Mouse (Mus musculus): Measurements from ENCODE around the gene Prrg2.
A peak's percentile ranks its signal among the peaks of the same experiment; 100 is the strongest.
"Not testable (repeated sequence)": the region's sequence is repeated elsewhere in the genome, so short reads cannot be mapped to it uniquely, and the experiment has no call there.

The Prrg2 gene

GRCm38 (mm10) chr7:45062239-45062835 lies at the start of gene Prrg2, which contains the start of gene Nosip:
Prrg2 (minus strand) TSS chr7:45062677.
Nosip (plus strand) TSS chr7:45062429.
- peak; percentile 93 for DNase-seq (ENCODE audit: low spot score)

GRCm38 (mm10) chr7:45111940-45112339 lies 49.5 kb upstream of the Prrg2 start:
- DNase-seq (ENCODE audit: low spot score): no peak

- not testable (repeated sequence) for DNase-seq (ENCODE audit: low spot score)
Observed at GRCm38 (mm10) chr7:45110089-45110488, 47.6 kb upstream of the Prrg2 start.

- no peak for DNase-seq (ENCODE audit: low spot score)
Observed at GRCm38 (mm10) chr7:45107052-45107645, 44.7 kb upstream of the Prrg2 start.

- DNase-seq (ENCODE audit: low spot score): no peak
Observed at GRCm38 (mm10) chr7:45106441-45106840, 44.0 kb upstream of the Prrg2 start.

- no peak for DNase-seq (ENCODE audit: low spot score)
Observed at GRCm38 (mm10) chr7:45105491-45105890, 43.0 kb upstream of the Prrg2 start.

GRCm38 (mm10) chr7:45104941-45105340 lies 42.5 kb upstream of the Prrg2 start:
- no peak for DNase-seq (ENCODE audit: low spot score)

GRCm38 (mm10) chr7:45103652-45104180 lies 41.2 kb upstream of the Prrg2 start, which contains the start of gene Fcgrt:
Fcgrt (minus strand) TSS chr7:45103851.
- no peak for DNase-seq (ENCODE audit: low spot score)

GRCm38 (mm10) chr7:45102940-45103585 lies 40.6 kb upstream of the Prrg2 start:
- no peak for DNase-seq (ENCODE audit: low spot score)

GRCm38 (mm10) chr7:45102441-45102840 lies 40.0 kb upstream of the Prrg2 start:
- DNase-seq (ENCODE audit: low spot score): no peak

GRCm38 (mm10) chr7:45100046-45100445 lies 37.6 kb upstream of the Prrg2 start:
- DNase-seq (ENCODE audit: low spot score): no peak

GRCm38 (mm10) chr7:45098541-45099240 lies 36.2 kb upstream of the Prrg2 start:
- no peak for DNase-seq (ENCODE audit: low spot score)

- DNase-seq (ENCODE audit: low spot score): no peak
Observed at GRCm38 (mm10) chr7:45097479-45097878, 35.0 kb upstream of the Prrg2 start.

- DNase-seq (ENCODE audit: low spot score): not testable (repeated sequence)
Observed at GRCm38 (mm10) chr7:45095965-45096364, 33.5 kb upstream of the Prrg2 start.

GRCm38 (mm10) chr7:45095367-45095766 lies 32.9 kb upstream of the Prrg2 start:
- DNase-seq (ENCODE audit: low spot score): no peak

- DNase-seq (ENCODE audit: low spot score): no peak
Observed at GRCm38 (mm10) chr7:45094121-45094520, 31.6 kb upstream of the Prrg2 start.

GRCm38 (mm10) chr7:45093516-45093905 lies 31.0 kb upstream of the Prrg2 start:
- DNase-seq (ENCODE audit: low spot score): no peak

- no peak for DNase-seq (ENCODE audit: low spot score)
Observed at GRCm38 (mm10) chr7:45092828-45093515, 30.5 kb upstream of the Prrg2 start.

- no peak for DNase-seq (ENCODE audit: low spot score)
Observed at GRCm38 (mm10) chr7:45092048-45092447, 29.6 kb upstream of the Prrg2 start, which contains the start of gene Rcn3. Rcn3 (minus strand) TSS chr7:45092221.

- no peak for DNase-seq (ENCODE audit: low spot score)
Observed at GRCm38 (mm10) chr7:45091001-45091990, 28.8 kb upstream of the Prrg2 start.

Measured in layer of hippocampus, adult 9-10 months (tissue).